Comparison of ENCODE assay signal across 33 mouse cellular contexts in genomic region chr1:63756005-63756404, GRCm38 (mm10). TPM values are rescaled to one million over a fixed set of nuclear protein-coding genes. Genes with fewer than 3 reads are reported as not detected.
DNase-seq lines count a peak whose midpoint lies in the region; ATAC-seq and TF ChIP-seq lines count a peak whose summit lies in the region.
"Had no signal": no experiment of that assay in that cellular context is flagged by ENCODE, and none has a peak within 500 bp of the region (broad histone marks: within the 10 kb centered on the region; RNA-seq: fewer than 3 reads in every experiment).

No protein-coding gene starts in this region.

- no peaks in the 10 kb centered on the region for H3K9me3 ChIP-seq in midbrain, embryonic 16.5 days (replicated peaks; ENCODE audit: control insufficient read depth, low read length, poor library complexity, severe bottlenecking)
- H3K9me3 ChIP-seq: embryonic facial prominence, embryonic 13.5 days; forebrain, embryonic 13.5 days; heart, embryonic 12.5 days; heart, embryonic 15.5 days; hindbrain, embryonic 10.5 days; hindbrain, embryonic 13.5 days; intestine, embryonic 15.5 days had no signal

- TF ChIP-seq CTCF in cerebellum, adult 2 months (IDR thresholded peaks at IDR 0.05; ENCODE audit: borderline replicate concordance, insufficient read depth, low read depth, low read length) = no peak
- no peak for TF ChIP-seq CTCF in Patski (IDR thresholded peaks at IDR 0.05)

- H3K36me3 ChIP-seq in midbrain, embryonic 16.5 days (ENCODE audit: control insufficient read depth, insufficient read depth, low read length) = peaks cover 7% of the 10 kb centered on the region

- CTCF ChIA-PET in Patski (lab: Charles Lee) = interaction anchor here (1.0 kb wide), 1 partner anchor 196 kb away, joined by 3 read pairs; no protein-coding TSS in a partner anchor

- DNase-seq in cerebellum, adult 2 months = peak; percentile 12 to 44
- no peak for DNase-seq in cerebellum, postnatal 36 days
- DNase-seq in 416B (ENCODE audit: low read depth) = peak; percentile 8
- peak; percentile 39 for DNase-seq in Patski (ENCODE audit: low read depth, low spot score)
- DNase-seq in brain, adult 2 months (ENCODE audit: low read depth, low spot score) = peak; percentile 16
- DNase-seq in layer of hippocampus, postnatal 36 days = no peak
- DNase-seq in heart, adult 11 months = no peak
- DNase-seq: adrenal gland, adult 2 months; adrenal gland, postnatal 14 days; cerebellum, adult 11-12 months; cerebellum, adult 9-10 months; cerebellum, postnatal 14 days; gastrocnemius, postnatal 10 days; heart, adult 18-20 months; heart, postnatal 10 days; heart, postnatal 36 days; kidney, adult 11 months had no signal

- H3K27me3 ChIP-seq in cerebellum, adult 2 months (ENCODE audit: control insufficient read depth, insufficient read depth, low read length) = no peaks in the 10 kb centered on the region
- no peaks in the 10 kb centered on the region for H3K27me3 ChIP-seq in Patski
- H3K27me3 ChIP-seq in midbrain, embryonic 16.5 days (ENCODE audit: control insufficient read depth, insufficient read depth, low read depth, low read length) = no peaks in the 10 kb centered on the region
- H3K27me3 ChIP-seq: embryonic facial prominence, embryonic 13.5 days; forebrain, embryonic 13.5 days; heart, embryonic 12.5 days; heart, embryonic 15.5 days; hindbrain, embryonic 13.5 days; intestine, embryonic 15.5 days had no signal

- no peaks in the 10 kb centered on the region for H3K4me1 ChIP-seq in cerebellum, adult 2 months (ENCODE audit: control insufficient read depth, insufficient read depth, low read length)
- no peaks in the 10 kb centered on the region for H3K4me1 ChIP-seq in midbrain, embryonic 16.5 days (ENCODE audit: control insufficient read depth, insufficient read depth, low read length)
- H3K4me1 ChIP-seq: embryonic facial prominence, embryonic 13.5 days; forebrain, embryonic 13.5 days; heart, embryonic 12.5 days; heart, embryonic 15.5 days; hindbrain, embryonic 10.5 days; hindbrain, embryonic 13.5 days; intestine, embryonic 15.5 days had no signal

- no peak overlapping the region for H3K4me3 ChIP-seq in cerebellum, adult 2 months (replicated peaks; ENCODE audit: insufficient read depth, low read depth, low read length)
- no peak overlapping the region for H3K4me3 ChIP-seq in midbrain, embryonic 16.5 days (ENCODE audit: low read depth, low read length)
- H3K4me3 ChIP-seq: embryonic facial prominence, embryonic 13.5 days; erythroblast, embryonic 14.5 days; forebrain, embryonic 13.5 days; heart, embryonic 12.5 days; heart, embryonic 15.5 days; hindbrain, embryonic 10.5 days; hindbrain, embryonic 13.5 days; intestine, embryonic 15.5 days had no signal

- H3K27ac ChIP-seq in cerebellum, adult 2 months (ENCODE audit: insufficient read depth, low read length) = no peak overlapping the region
- H3K27ac ChIP-seq in midbrain, embryonic 16.5 days (ENCODE audit: low read length) = no peak overlapping the region
- H3K27ac ChIP-seq: embryonic facial prominence, embryonic 13.5 days; forebrain, embryonic 13.5 days; heart, embryonic 15.5 days; hindbrain, embryonic 10.5 days; hindbrain, embryonic 13.5 days; intestine, embryonic 15.5 days had no signal

- WGBS in cerebellum, adult 2 months = 21% methylated on average over 2 of the region's 2 CpGs
- WGBS in midbrain, embryonic 16.5 days = 60% methylated on average over 2 of the region's 2 CpGs

- TF ChIP-seq POLR2A in cerebellum, adult 2 months (IDR thresholded peaks at IDR 0.05; ENCODE audit: borderline replicate concordance, insufficient read depth, low read length) = no peak

- no peak overlapping the region for H3K9ac ChIP-seq in midbrain, embryonic 16.5 days (ENCODE audit: low read depth, low read length)
- H3K9ac ChIP-seq: embryonic facial prominence, embryonic 13.5 days; forebrain, embryonic 13.5 days; heart, embryonic 12.5 days; heart, embryonic 15.5 days; hindbrain, embryonic 13.5 days; intestine, embryonic 15.5 days had no signal

- POLR2A ChIA-PET in Patski (lab: Charles Lee) = interaction anchor here (0.9 kb wide), 1 partner anchor 9 kb away, joined by 4 read pairs; no protein-coding TSS in a partner anchor

- H3K4me2 ChIP-seq in midbrain, embryonic 16.5 days (ENCODE audit: low read length) = no peak overlapping the region
- H3K4me2 ChIP-seq: embryonic facial prominence, embryonic 13.5 days; forebrain, embryonic 13.5 days; heart, embryonic 12.5 days; heart, embryonic 15.5 days; hindbrain, embryonic 13.5 days; intestine, embryonic 15.5 days had no signal

- in situ Hi-C loops in Patski (cut with MboI; ENCODE audit: low pct_unique_long_range_greater_than_20kb) = no loop called here

- peak; percentile 47 for ATAC-seq in Patski
- no peak for ATAC-seq in midbrain, embryonic 16.5 days
- ATAC-seq: forebrain, embryonic 13.5 days; forebrain, embryonic 16.5 days; hindbrain, embryonic 16.5 days; intestine, embryonic 15.5 days had no signal

RNA-seq across cellular contexts. Expression of gene 4933402D24Rik, which starts 13.1 kb away (rescaled TPM):
- polyA plus RNA-seq in cerebellum, adult 2 months (2012; rRNA removed) = 0.13 TPM in 2 replicates
- polyA plus RNA-seq in Patski (2021) = 0.35 TPM
- 0.24 and 0.46 TPM in 2 replicates for polyA plus RNA-seq in midbrain, embryonic 16.5 days (2015; fragmentation: Nextera tagmentation; extraction: Ambion mirVana)
- total RNA-seq in layer of hippocampus, postnatal 36 days (2021) = not detected
- total RNA-seq: adrenal gland, adult 2 months; adrenal gland, postnatal 14 days; adrenal gland, postnatal 4 days; common myeloid progenitor, adult 5-6 weeks; gastrocnemius, adult 18-20 months; gastrocnemius, postnatal 10 days; gastrocnemius, postnatal 4 days; heart, adult 18-20 months; heart, postnatal 10 days; heart, postnatal 36 days; MEL had no signal
- polyA plus RNA-seq: adrenal gland, adult 2 months; embryonic facial prominence, embryonic 13.5 days; erythroblast, embryonic 14.5 days; intestine, embryonic 15.5 days had no signal

RNA-seq across cellular contexts. Expression of gene Fastkd2, which starts 25.6 kb away (rescaled TPM):
- polyA plus RNA-seq in cerebellum, adult 2 months (2012; rRNA removed) = 27.2 and 28.0 TPM in 2 replicates
- 28.5 TPM for polyA plus RNA-seq in Patski (2021)
- polyA plus RNA-seq in midbrain, embryonic 16.5 days (2015; fragmentation: Nextera tagmentation; extraction: Ambion mirVana) = 32.9 and 34.5 TPM in 2 replicates
- total RNA-seq in layer of hippocampus, postnatal 36 days (2021) = 10 to 100 TPM; 18.2 to 19.9 TPM
- total RNA-seq: MEL had no signal

RNA-seq across cellular contexts. Expression of gene Mdh1b, which starts 25.9 kb away (rescaled TPM):
- polyA plus RNA-seq in cerebellum, adult 2 months (2012; rRNA removed) = 0.56 and 0.93 TPM in 2 replicates
- polyA plus RNA-seq in Patski (2021) = 0.15 TPM
- polyA plus RNA-seq in midbrain, embryonic 16.5 days (2015; fragmentation: Nextera tagmentation; extraction: Ambion mirVana) = 0.69 and 1.1 TPM in 2 replicates
- total RNA-seq in layer of hippocampus, postnatal 36 days (2021) = under 1 TPM; 0.92 to 0.94 TPM
- total RNA-seq: adrenal gland, postnatal 14 days; common myeloid progenitor, adult 5-6 weeks; gastrocnemius, adult 18-20 months; gastrocnemius, postnatal 10 days; gastrocnemius, postnatal 4 days; heart, postnatal 10 days; heart, postnatal 36 days; MEL had no signal
- polyA plus RNA-seq: adrenal gland, adult 2 months; embryonic facial prominence, embryonic 13.5 days; erythroblast, embryonic 14.5 days; heart, embryonic 12.5 days; heart, embryonic 15.5 days; intestine, embryonic 15.5 days had no signal

Comparison
In these comparisons a context has a peak if more than half of its experiments do, and no peak if none do; other contexts are left out.
1. DNase-seq: peak in cerebellum, adult 2 months (2 of 2), 416B (single experiment), Patski (single experiment) and brain, adult 2 months (single experiment); none in cerebellum, postnatal 36 days (0 of 2), layer of hippocampus, postnatal 36 days (0 of 2) and heart, adult 11 months (single experiment).